Mouse (Mus musculus) spleen, postnatal 36 days (tissue): ENCODE data around the gene Trim42.

Experiments
- DNase-seq, 2 experiments: peaks; one replicate each; pipeline ENCODE4 v3.0.0; 2022; ENCODE audit warnings: low spot score in 2 of 2, mixed read lengths in 1 of 2

Trim42 gene

DNA sequence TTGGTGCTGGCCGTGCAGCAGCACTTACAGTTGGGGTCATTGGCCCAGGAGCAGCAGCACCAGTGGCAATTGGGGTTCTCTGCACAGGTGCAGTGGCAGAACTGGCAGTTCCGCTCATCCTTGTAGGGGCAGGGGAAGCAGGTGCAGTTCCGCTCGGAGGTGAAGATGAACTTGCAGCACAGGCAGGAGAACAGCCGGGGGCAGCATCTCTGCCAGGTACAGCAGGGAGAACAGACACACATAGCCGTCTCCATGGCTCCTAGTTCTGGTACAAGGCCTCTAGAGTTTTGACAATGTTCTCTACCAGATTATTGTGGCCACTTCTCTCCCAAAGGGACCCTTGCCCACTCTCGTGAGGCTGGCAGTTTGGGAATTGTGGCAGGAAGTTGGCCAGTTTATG, at the start of gene Trim42:
TSS of gene Trim42 (minus strand) at position 368 of the 400 bp plus-strand sequence.
- no peak for DNase-seq

DNA sequence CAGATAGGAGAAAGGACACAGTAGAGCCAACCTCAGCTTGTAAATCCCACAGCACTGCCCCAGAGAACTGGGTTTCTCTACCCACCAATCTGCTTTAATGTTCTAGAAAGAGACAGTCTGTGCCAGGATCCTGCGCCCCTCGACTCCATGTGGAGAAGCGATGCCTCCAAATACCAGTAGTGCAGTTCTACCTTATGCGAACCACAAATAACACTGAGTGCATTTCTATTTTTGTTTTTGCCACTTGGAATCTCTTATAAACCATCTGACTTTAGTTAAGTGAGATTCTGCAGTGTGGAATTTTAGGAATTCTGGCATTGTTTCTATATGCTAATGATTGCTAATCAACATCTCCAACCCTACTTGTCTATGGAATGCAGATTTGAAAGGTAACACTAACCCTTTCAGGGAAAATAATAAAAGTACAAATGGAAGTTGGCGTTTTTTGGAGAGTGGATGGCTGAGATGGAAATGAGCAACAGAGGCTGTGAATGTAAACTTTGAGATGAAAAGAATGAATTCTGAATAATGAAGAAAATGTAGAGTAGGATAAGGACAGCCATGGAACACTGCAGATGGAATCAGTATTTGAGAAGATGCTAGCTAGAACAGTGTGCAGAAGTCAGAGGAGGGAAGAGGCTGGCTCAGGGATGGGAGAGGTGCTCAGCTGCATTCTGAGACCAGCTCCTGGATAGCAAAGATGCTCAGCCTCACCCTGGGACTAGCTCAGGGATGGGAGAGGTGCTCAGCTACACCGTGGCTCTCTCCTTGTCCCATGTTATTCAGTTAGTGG, 45.3 kb upstream of the Trim42 start:
- DNase-seq: no peak

DNA sequence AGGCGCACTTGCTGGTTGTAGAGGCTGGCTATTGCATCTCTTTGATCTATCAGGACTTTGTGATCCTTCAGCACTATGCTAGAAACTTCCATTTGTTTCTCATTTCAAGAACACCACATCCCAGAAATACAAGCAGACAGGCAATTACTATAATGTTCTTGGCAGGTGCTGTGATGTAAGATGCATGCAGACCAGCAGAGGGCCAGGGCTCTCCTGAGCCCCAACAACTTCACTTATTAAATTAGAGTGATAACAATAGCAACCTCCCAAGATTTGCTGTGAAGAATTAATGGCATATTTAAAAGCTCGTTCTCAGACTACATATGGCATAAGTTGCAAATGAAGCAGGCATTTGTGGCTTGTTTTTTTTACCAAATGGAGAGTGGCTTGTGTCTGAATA, 38.4 kb upstream of the Trim42 start:
- no peak for DNase-seq

DNA sequence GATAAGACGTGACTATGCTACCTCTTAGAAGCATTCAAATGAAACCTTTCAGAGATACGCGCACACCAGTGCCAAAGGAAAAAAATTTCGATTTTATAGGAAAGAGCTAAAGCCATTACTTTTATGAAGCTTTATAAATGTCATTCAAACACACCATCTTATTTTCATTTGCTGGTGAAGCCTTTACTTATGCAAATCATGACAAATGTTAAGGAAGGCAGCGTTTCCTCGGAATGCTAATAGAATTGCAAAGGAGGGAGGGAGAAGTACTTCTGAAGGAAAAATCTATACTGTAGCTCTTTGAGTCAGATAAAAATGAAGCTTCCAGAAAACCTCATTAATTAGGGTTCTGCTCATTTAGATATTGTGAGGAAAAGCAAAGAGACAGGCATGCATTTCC, 13.3 kb downstream of the Trim42 start:
- no peak for DNase-seq

DNA sequence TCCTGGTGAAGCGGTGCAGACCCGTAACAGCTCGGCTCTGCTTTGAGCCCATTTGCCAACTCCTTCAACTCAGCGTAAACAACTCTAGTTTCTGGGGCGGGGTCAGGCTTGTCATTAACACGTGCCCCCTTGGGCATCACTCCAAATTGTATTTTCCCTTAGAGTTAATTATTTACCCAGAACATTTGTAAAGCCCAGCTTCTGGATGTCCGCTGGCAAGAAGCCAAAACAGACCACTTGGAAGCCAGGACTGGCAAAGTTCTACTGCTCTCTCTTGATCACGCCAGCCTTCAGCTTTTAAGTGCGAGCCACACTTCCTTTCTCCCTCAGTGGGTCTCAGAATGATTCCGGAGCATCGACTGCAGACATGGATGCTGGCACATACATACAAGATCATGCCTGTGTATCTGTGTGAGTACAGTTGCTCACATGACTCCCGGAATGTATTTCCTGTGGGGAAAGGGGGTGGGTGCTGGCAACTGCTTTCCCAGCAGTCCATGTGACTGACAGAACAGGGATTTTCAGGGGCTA, 24.9 kb downstream of the Trim42 start:
- DNase-seq: no peak

DNA sequence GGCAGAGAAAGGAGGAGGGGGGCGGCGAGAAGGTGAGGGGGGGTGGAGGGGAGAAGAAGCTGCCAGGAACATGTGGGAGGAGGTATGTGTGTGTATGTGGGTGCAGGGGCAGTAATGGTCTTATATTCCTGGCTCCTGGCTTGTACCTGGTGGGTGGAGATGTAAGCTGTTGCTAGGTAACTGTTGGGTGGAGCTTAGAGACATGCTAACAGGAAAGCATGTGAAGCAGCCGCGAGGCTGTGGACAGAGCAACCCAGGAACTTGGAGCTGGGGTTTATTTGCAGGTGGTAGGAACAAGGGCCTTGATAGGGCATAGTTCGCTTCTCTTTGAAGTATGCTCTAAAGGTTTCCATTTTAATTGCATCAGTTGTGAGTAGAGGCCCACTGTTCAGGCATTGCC, 28.0 kb downstream of the Trim42 start:
- DNase-seq: no peak

DNA sequence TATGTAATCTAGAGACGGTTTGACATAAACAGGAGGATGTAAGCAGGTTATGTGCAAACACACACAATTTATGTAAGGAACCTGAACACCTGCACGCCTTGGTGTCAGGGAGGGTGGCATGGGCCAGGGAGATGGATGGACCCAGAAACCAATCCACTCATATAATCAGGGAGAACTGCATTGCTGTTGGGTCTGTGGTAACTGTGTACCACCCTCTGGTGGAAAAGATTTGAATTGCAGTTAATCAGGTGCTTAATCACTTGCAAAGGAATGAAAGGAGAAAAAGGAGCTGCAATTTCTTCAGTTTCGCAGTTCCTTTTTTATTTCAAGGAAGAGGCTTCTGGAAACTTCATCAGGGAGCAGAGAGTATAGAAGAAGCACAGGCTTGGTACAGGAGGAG, 46.9 kb downstream of the Trim42 start:
- DNase-seq: peak in 1 of 2 experiments; percentile 0

DNA sequence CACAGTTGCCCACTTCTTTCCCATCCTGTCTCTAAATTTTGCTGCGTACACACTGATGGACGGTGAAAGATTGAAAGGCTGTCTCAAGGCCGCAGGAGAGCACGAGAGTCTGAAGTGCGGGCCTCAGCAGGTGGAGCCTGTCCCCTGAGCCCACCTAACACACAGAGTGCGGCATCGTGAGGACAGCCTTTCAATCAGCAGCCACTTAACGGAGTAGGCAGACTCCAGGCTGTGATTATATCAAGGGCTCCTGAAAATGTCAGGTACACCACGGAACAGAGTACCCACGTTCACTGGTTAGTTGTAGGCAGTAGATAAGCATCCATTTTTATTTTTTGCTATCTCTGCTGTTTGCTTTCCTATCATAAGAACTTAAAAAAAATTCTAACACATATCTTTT, 47.6 kb downstream of the Trim42 start:
- peak in 1 of 2 experiments; percentile 0 for DNase-seq

DNA sequence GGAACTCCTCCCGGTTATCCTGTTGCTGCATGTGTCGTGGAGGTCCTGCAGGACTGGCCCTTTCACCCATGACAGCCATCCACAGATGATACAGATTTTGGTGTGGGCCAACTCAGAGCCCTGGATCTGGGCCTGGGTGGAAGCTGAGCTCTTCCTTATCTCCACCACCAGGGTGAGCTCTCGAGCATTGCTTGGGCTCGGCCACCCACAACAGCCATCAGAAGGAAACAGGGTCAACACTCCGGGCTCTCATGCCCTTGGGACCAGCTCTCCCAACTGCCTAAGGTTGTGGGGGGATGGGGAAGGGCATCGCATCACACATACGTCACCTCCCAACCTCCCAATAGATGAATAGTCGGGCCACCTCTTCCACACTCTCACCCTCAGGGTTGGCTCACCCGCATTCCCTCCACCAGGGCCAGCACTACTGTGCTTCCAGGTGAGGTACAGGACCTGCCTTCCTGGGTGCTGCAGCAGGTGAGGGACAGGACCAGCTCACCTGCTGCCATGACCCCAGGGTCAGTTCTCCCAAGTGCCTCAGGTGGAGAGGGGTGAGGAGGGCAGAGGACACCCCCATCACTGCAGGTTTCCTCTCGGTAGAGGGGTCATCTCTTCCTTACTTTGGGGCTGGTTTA, 54.2 kb downstream of the Trim42 start:
- no peak for DNase-seq

DNA sequence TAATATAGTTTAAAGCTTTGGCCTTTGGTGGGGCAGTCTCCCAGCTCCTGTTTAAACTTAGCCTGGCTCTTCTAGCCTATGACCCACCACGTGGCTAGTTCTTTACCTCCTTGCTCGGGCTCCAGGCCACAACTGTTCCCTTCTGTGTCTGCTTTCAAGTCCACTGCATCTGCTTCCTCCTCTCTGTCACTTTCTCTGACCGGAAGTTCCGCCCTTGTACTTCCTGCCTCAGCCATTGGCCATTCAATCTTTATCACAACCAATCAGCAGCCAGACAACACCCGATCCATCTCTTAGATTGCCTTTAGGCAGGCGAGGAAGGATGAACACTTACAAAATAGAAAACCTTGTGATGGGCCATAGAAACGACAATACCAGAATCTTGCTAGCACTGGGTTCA, 58.1 kb downstream of the Trim42 start:
- no peak for DNase-seq

DNA sequence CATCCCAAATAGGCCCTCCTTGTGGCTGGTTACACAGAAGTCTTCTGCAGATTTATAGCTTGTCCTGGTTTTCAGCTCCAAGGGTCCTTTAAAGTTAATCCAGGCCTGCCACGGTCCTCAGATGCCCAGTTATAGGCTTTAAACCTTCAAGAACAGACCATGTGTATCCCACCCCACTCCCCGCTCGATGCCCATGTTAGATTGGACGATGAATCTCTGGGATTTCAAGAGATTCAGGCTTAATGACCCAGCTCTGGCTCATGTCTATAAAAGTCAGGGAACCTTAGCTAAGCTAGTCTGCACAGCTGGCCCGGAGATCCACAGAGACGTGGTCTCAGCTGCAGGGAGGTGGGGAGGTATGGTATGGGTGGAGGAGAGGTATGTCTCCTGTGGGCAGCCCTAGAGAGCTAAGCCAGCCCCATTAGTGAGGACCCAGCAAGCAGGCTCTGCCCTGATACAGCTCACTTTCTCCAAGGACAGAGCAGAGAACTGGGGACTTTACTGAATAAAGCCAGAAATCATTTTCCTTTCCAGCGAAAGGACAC, 60.2 kb downstream of the Trim42 start:
- DNase-seq: no peak

DNA sequence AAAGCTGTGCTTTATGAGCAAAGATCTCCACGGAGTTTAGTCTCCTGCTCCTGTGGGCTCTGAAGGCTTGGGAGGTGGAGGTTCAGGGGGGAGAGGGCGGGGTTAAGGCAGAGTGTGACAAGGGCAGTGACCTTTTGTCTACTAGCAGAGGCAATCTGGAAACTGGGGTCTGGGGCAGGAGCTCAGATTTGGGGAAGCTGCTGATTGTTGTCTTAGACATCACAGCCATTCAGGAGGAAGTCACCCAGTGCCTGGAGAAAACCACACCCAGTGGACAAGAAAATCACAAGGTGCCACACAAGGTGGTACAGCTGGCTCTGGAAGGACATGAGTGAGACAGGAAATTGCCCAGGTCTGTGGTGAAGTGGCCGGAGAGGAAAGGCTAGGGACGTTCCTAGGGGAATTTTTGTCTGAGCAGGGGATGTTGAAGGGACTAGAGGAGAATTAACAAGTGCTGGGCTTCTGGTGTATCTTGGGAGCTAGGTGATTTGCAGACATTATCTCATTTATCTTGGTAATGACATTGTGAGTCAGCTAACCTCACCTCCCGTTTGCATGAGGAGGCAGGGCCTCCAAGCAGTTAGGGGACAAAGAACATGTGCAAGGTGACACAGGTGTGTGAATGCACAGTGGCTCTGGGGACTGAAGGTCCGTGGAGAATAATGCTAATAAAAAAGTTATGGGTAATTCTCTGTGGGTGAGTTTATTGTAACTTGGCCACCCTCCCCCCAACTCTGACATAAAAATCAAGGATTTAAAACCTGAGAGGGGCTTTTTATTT, 61.9 kb downstream of the Trim42 start:
- DNase-seq: no peak
